Mouse (Mus musculus) thymus, adult 2 months (tissue): ENCODE results near the gene Kif1b.

Experiments used
- CTCF ChIP-seq: fragments of 200-500 bp; IDR thresholded peaks from 2 replicates; pipeline ENCODE4 v1.5.1; 2012; ENCODE audit warnings: mild to moderate bottlenecking, control low read depth, low read length, moderate library complexity, borderline replicate concordance; ENCODE audit not compliant: control insufficient read depth, poor library complexity, insufficient read depth; ENCODE audit errors: extremely low read depth
- POLR2A ChIP-seq: fragments of 200-500 bp; IDR thresholded peaks from 2 replicates; pipeline ENCODE4 v1.6.1; 2012; ENCODE audit warnings: mild to moderate bottlenecking, low read length, control low read depth, moderate library complexity; ENCODE audit not compliant: control insufficient read depth, poor library complexity, insufficient read depth; ENCODE audit errors: extremely low read depth

GRCm38 (mm10) chr4:149173661-149174060 is 133.8 kb downstream of the Kif1b start:
- TF ChIP-seq POLR2A: no peak
- TF ChIP-seq CTCF: no peak
